Comparison of ENCODE assay signal across 10 mouse cellular contexts in the genomic region with DNA sequence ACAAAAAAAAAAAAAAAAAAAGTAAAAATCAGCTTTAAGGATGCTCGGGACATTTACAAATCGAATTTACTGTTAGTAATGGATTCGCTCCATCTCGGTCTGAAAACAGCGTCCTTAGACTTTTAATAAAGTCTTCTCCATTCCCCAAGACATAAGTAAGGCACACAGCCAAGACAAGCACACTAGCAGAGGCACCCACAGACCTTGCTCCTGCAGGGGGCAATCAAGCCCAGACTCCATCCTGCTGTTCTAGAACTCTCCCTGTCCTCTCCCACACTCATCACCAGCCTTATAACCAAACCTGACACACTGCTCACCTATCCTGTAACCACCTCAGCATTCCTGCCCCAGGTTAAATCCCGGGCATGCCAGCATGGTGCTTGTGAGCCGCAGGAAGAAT. TPM values are rescaled to one million over a fixed set of nuclear protein-coding genes. Genes with fewer than 3 reads are reported as not detected.
A peak's percentile ranks its signal among the peaks of the same experiment; 100 is the strongest.
DNase-seq lines count a peak whose midpoint lies in the region; ATAC-seq lines count a peak whose summit lies in the region.
"Had no signal": no experiment of that assay in that cellular context is flagged by ENCODE, and none has a peak within 500 bp of the region (broad histone marks: within the 10 kb centered on the region; RNA-seq: fewer than 3 reads in every experiment).

No protein-coding gene starts in this region.

- 85% methylated on average over 7 of the region's 7 CpGs for WGBS in forebrain, embryonic 10.5 days
- 82% methylated on average over 7 of the region's 7 CpGs for WGBS in forebrain, embryonic 11.5 days

- DNase-seq in forebrain, embryonic 10.5 days (ENCODE audit: extremely low spot score, low spot score) = no peak
- DNase-seq in forebrain, embryonic 11.5 days (ENCODE audit: low spot score) = no peak
- DNase-seq in heart, adult 18-20 months = peak; percentile 60 to 65
- DNase-seq in kidney, adult 11 months = peak; percentile 17
- peak; percentile 64 for DNase-seq in lung, postnatal 10 days
- DNase-seq in spleen, adult 18-20 months = no peak
- no peak for DNase-seq in cerebellum, adult 8-10 months
- no peak for DNase-seq in layer of hippocampus, postnatal 10 days (ENCODE audit: low spot score in 2 of 2)

- no peak for ATAC-seq in forebrain, embryonic 11.5 days (replicated peaks; ENCODE audit: low FRiP score)

- H3K27ac ChIP-seq in forebrain, embryonic 10.5 days = 0 out of 2 replicates have a peak overlapping the region, but pooled peaks have one; percentile 75
- no peak overlapping the region for H3K27ac ChIP-seq in forebrain, embryonic 11.5 days (ENCODE audit: low read depth, low read length)
- H3K27ac ChIP-seq: limb, embryonic 13.5 days had no signal

- no peaks in the 10 kb centered on the region for H3K36me3 ChIP-seq in forebrain, embryonic 10.5 days (replicated peaks)
- no peaks in the 10 kb centered on the region for H3K36me3 ChIP-seq in forebrain, embryonic 11.5 days (ENCODE audit: control insufficient read depth, insufficient read depth, low read length)
- H3K36me3 ChIP-seq: limb, embryonic 13.5 days had no signal

- H3K9ac ChIP-seq in forebrain, embryonic 11.5 days (ENCODE audit: low read length) = no peak overlapping the region
- H3K9ac ChIP-seq: limb, embryonic 13.5 days had no signal

- H3K4me2 ChIP-seq in forebrain, embryonic 11.5 days (ENCODE audit: low read depth, low read length, severe bottlenecking) = no peak overlapping the region
- H3K4me2 ChIP-seq: limb, embryonic 13.5 days had no signal

- H3K9me3 ChIP-seq in forebrain, embryonic 10.5 days = no peaks in the 10 kb centered on the region
- no peaks in the 10 kb centered on the region for H3K9me3 ChIP-seq in forebrain, embryonic 11.5 days (ENCODE audit: control insufficient read depth, low read length)
- H3K9me3 ChIP-seq: limb, embryonic 13.5 days had no signal

- H3K4me1 ChIP-seq in forebrain, embryonic 10.5 days = peaks cover 23% of the 10 kb centered on the region
- H3K4me1 ChIP-seq in forebrain, embryonic 11.5 days (replicated peaks; ENCODE audit: control insufficient read depth, insufficient read depth, low read length) = peaks cover 13% of the 10 kb centered on the region

- H3K27me3 ChIP-seq in forebrain, embryonic 10.5 days (ENCODE audit: poor library complexity, severe bottlenecking) = no peaks in the 10 kb centered on the region
- no peaks in the 10 kb centered on the region for H3K27me3 ChIP-seq in forebrain, embryonic 11.5 days (ENCODE audit: control insufficient read depth, insufficient read depth, low read length)
- H3K27me3 ChIP-seq: limb, embryonic 13.5 days had no signal

- no peak overlapping the region for H3K4me3 ChIP-seq in forebrain, embryonic 10.5 days
- H3K4me3 ChIP-seq in forebrain, embryonic 11.5 days (ENCODE audit: low read depth, low read length) = no peak overlapping the region
- H3K4me3 ChIP-seq: erythroblast, embryonic 14.5 days; limb, embryonic 13.5 days had no signal

RNA-seq across cellular contexts. Expression of a gene that starts 52.9 kb away (rescaled TPM):
- 0.20 and 0.26 TPM in 2 replicates for polyA plus RNA-seq in forebrain, embryonic 10.5 days (2016; fragmentation: Nextera tagmentation; extraction: Ambion mirVana)
- 1.1 and 1.3 TPM in 2 replicates for polyA plus RNA-seq in forebrain, embryonic 11.5 days (2014; fragmentation: Nextera tagmentation; extraction: Ambion mirVana)
- 10 to 100 TPM; 74.5 to 82.5 TPM for total RNA-seq in heart, adult 18-20 months (2021)
- 10 to 100 TPM; 19.7 to 24.2 TPM for total RNA-seq in layer of hippocampus, postnatal 10 days (2021)
- polyA plus RNA-seq: erythroblast, embryonic 14.5 days had no signal

Comparison
In these comparisons a context has a peak if more than half of its experiments do, and no peak if none do; other contexts are left out.
1. DNase-seq: peak in heart, adult 18-20 months (2 of 2), kidney, adult 11 months (single experiment) and lung, postnatal 10 days (single experiment); none in forebrain, embryonic 10.5 days (single experiment), forebrain, embryonic 11.5 days (single experiment), spleen, adult 18-20 months (0 of 2), cerebellum, adult 8-10 months (single experiment) and layer of hippocampus, postnatal 10 days (0 of 2).